Mouse (Mus musculus) embryo, embryonic 11 days (tissue): ENCODE data around the gene Wap.
A peak's percentile ranks its signal among the peaks of the same experiment; 100 is the strongest.
"Not testable (repeated sequence)": the region's sequence is repeated elsewhere in the genome, so short reads cannot be mapped to it uniquely, and the experiment has no call there.

Experiments used
- DNase-seq: peaks from one replicate; pipeline ENCODE4 v3.0.0-alpha.2; 2015

Gene Wap

DNA sequence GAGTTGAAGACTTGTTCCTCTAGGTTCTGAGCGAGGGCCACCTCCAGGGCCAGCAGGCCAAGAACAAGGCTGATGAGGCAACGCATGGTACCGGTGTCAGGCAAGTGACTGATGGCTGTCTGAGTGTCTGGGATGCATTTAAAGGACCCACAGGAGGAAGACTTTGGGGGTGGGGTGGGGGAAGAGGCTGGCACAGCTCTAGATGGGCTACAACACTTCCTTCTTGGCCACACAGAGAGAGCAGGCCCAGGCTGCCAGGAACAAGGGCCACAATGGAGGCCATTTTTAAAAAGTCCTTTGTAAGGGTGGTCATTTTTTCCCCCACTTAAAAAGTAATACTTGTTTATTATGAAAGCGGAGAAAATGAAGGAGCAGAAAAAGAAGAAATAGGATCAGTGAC is at the start of gene Wap:
Wap (minus strand) TSS at position 101 of the 400 bp plus-strand sequence.
- DNase-seq: no peak

DNA sequence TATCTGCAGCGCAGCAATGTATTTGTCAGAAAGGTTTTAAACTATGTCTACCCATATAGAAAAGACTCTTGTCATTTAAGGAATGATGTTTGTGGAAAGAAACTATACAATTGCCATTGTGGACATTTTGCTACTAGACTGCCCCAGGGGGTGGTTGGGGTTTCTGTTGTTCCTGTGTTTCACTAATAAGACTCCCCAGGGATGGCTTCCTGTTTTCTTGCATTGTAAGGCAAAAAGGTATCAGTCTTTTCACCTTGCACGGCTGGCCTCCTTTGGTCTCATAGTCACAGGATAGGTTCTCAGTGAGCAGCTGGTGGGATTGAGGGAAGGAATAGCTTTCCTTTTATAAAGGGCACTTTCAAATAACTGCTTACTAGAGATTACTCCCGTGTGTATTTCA is 46.3 kb upstream of the Wap start:
- no peak for DNase-seq

DNA sequence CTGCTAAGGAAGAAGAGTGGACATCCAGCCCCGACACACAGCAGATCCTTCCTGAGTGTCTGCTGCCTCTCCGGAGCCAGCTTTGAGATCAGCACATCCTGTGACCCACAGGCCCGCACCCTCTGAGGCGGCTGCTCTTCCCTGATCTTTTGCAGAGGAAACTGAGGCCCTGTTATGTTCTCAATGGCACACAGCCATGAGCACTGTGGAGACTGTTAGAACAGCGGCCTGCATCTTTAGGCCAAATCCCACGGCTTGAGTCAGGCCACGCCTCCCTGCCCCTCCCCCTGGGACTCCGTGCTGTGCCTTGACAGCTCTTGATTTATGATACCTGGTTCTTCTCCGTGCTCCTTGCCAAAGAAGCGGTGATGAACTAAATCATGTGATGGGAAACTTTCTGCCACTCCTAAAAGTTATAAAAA is 42.0 kb upstream of the Wap start:
- DNase-seq: peak; percentile 87

DNA sequence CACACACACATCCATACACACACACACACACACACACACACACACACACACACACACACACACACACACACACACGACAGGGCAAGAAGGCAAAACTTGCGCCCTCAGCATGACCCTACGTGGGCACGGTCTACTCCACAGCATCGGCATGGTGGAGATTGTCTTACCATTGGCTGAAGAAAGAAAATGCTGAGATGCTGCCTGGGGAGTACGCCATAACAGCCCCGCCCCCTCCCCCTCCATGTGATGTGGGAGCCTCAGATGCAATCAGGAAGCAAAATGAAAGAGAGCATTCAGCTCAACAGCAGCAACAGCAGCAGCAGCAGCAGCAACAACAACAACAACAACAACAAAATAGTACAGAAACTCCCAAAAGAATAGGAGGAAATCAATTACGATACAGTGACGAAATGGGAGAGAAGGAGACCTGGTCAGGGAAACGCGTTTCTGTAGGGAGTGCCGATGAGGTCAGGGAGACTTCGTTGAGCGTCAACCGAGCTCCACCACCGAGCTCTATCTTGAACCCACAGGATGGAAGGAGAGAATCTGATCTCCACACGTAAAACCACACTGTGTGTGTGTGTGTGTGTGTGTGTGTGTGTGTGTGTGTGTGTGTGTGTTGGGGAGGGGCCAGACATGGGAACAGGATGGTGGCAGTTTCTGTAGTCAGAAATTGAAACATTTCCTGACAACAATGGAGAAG is 41.4 kb upstream of the Wap start:
- peak; percentile 24 for DNase-seq

DNA sequence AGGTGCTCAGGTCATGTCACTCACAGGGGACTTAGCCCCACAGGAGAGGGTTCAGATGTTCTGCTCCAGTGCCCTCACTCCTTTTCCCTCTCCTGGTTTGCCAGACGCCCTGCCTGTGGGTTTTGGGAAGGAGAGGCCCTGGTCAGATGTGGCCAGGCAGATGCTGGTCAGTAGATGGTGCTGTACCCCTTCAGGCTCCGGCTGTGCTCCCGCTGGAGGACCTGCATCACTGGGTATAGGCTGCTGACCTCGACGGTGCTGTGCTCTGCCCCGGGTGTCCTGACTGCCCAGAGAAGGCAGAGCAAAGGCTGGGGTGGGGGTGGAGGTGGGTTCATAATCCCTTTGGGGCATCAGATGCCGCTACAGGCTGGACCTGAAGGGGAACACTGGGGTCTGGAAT is 39.1 kb upstream of the Wap start:
- DNase-seq: peak; percentile 56

DNA sequence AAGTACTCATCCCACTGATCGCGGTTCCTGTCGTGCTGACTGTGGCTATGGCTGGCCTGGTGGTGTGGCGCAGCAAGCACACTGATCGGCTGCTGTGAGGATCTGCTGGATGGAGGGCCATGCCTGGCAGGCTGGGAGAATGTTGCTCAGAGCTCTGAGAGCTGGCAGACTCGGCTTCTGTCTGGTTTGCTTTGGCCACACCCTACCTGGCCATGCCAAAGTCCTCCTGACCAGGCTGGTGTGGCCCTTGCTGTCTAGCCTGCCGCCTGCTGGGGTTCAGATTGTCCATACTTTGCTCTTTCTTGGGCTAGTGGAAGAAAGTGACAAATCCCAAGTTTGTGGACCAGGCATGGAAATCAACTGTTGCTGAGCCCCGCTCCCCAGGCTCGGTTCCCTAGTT is 38.2 kb upstream of the Wap start:
- DNase-seq: no peak

DNA sequence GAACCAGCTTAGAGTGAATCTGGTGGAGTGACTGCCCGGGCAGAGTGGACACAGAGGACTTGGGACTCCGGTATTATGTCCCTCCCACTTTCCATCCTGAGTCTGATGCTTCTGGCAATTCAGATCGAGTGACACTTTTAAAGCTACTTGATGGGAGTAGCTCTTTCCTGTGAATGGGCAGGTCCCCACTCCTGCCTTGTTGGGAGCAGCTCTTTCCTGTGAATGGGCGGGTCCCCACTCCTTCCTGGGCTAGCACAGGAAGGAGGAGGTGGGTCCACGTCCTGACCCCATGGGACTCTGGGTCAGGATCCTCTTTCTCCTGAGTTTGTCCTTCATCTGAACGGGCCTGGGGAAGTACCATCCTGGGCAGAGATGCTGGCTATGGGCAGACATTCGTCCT is 37.0 kb upstream of the Wap start:
- DNase-seq: no peak

DNA sequence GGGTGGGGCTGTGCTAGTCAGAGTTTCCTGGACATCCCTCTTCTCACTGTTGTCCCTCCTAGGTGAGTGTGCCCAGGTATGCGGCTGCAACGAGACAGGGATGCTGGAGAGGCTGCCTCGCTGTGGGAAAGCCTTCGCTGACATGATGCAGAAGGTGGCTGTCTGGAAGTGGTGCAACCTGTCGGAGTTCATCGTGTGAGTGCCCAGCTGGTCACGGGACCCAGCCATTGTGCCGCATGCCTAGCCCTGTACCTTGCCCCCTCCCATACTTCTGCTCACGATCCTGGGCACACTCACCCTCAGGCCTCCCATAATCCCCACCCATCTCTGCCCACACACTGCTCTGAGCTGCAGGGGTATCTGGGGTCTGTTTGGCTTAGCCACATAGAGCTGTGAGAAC is 36.3 kb upstream of the Wap start:
- DNase-seq: no peak

DNA sequence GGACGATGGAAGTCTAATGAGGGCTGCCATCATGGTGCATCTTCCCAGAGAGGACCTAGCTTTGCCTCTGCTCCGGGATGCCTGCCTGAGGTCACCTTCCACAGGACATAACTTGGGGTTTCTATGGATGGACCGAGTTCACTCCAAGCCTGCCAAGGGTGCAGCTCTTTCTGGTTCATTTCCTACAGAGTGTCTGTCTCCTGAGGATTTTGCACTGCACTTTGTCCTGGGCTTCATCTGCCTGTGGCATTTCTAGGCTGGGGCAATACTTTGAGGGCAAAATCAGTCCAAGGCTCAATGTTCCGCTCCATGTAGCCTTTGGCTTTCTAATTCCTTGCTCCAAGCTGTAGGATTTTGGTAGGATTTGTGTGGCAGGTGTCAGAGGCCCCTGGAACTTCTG is 32.4 kb upstream of the Wap start:
- no peak for DNase-seq

DNA sequence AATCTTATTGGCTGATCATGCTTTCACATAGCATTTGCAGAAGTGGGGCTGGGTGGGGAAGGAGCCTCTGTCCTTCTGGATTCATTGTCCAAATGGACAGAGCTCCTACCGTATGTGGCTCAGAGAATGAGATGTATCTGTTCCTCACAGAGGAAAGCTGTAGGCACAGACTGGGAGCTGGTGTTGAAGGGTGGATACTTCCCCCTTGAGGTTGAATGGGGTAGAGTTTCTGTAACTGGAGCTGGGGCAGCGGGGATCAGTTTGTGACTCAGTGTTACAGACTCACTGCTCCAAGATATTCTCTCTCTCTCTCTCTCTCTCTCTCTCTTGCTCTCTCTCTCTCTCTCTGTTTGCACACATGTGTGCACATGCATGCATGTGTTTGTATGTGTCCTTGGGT is 31.6 kb upstream of the Wap start:
- no peak for DNase-seq

DNA sequence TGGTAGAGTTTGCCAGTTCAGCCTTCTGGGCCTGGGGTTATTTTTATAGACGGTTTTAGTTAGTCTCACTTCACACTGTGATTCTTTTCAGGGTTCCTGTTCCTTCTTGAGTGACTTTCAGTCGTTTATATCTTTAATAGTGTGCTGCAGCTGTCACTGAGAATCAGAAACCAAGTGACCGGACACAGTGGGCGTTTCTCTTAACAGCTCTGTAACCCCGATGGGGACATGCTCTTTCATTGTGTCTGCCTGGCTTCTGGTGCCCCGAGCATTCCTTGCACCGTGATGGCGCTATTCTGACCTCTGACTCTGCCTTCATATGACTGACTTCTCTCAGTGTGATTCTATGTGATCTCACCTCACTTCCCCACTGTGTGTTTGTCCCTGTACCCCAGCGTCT is 30.6 kb upstream of the Wap start:
- DNase-seq: peak; percentile 28

DNA sequence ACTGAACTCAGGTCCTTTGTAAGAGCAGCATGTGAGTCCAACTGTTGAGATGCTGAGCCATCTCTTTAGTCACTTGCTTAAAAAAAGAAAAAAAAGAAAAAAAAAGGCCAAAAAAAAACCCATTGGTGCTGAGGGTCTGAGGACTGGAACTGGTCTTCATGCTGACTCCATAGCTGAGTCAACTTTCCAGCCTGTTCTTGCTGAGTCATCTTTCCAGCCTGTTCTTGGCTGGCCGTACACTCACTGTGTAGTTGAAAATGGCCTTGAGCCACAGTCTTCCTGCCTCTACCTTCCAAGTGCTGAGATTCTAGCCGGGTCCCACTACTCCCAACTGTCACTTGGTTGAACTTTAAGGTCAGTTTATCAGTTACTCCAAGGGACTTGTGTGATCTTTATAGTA is 28.2 kb upstream of the Wap start:
- DNase-seq: no peak

DNA sequence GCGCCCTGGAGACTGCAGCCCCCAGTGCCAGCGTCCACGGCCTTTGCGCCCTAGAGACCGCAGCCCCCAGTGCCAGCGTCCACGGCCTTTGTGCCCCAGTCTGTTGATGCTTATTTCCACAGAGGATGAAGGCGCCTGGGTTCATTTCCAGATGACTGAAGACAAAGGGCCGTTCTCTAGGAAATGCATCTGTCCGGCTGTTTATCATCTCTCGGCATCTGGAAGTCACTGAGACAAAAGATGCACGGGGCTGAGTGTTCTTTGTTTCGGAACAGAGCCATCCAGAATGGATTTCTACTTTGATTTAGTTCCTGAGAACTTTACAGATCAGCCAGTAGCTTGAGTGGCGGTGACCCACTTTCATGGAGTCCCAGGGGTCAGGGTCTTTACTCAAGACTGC is 22.8 kb upstream of the Wap start:
- no peak for DNase-seq

DNA sequence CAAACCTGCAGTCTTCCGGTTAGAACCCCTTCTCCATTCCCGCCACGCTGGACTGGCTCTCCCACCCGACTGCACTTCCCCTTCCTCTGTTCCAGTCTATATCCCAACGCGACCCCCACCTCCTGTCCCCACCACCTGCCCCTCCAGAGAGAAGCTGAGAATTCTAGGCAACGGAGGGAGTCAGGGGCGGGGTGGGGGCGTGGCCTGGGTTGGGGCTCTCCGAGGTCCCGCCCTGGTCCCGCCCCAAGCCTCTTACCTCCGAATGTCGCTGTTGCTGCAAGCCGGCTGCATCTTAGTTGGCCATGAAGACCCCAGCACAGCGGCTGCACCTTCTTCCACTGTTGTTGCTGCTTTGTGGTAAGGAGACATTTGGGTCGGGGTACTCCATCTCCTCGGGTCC is 19.8 kb upstream of the Wap start, which contains the start of gene Ramp3:
Ramp3 (plus strand) TSS at position 251 of the 400 bp plus-strand sequence.
- DNase-seq: peak; percentile 88

DNA sequence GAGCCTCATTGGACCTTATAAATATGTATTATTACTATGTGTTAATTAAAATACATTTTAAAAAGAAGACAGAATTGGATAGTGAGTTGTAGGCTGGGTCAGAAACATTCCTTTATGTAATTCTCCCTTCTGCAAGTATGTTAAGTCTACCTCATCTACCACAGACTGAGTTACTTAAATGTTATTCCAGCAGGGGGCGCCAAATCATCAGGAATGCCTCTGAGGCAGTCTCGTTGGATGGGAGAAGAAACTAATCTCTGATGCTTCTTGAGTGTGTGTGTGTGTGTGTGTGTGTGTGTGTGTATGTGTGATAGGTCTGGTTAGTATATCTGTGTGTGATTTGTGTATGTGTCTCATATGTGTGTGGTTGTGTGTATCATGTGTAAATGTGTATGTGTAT is 16.5 kb upstream of the Wap start:
- DNase-seq: peak; percentile 93

DNA sequence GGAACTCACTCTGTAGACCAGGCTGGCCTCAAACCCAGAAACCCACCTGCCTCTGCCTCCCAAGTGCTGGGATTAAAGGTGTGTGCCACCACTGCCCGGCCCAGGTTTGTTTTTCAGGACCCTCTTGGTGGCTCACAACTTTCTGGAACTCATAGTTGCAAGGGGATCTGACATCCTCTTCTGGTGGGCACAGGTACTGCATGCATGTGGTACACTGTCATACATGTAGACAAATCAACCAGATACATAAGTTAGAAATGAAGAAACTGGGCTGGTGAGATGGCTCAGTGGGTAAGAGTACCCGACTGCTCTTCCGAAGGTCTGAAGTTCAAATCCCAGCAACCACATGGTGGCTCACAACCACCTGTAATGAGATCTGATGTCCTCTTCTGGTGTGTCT is 14.5 kb upstream of the Wap start:
- DNase-seq: not testable (repeated sequence)

DNA sequence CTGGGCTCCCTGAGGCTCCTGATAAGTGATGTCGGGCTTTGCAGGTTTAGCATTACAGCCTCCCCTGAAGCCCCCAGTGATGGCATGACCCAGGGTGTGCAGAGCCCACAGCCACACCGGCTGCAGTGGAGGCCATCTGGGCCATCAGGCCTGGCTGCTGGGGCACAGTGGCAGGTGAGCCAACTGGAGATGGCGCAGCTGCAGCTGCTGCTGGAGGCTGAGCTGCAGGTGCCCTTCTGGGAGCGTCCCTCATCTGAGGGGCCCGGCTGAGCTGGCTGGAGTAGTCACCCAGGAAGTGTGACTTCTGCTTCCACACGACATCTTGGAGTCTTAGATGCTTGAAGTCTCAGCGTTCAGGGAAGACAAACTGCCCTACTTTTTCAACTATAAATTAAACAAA is 12.1 kb upstream of the Wap start:
- DNase-seq: no peak

DNA sequence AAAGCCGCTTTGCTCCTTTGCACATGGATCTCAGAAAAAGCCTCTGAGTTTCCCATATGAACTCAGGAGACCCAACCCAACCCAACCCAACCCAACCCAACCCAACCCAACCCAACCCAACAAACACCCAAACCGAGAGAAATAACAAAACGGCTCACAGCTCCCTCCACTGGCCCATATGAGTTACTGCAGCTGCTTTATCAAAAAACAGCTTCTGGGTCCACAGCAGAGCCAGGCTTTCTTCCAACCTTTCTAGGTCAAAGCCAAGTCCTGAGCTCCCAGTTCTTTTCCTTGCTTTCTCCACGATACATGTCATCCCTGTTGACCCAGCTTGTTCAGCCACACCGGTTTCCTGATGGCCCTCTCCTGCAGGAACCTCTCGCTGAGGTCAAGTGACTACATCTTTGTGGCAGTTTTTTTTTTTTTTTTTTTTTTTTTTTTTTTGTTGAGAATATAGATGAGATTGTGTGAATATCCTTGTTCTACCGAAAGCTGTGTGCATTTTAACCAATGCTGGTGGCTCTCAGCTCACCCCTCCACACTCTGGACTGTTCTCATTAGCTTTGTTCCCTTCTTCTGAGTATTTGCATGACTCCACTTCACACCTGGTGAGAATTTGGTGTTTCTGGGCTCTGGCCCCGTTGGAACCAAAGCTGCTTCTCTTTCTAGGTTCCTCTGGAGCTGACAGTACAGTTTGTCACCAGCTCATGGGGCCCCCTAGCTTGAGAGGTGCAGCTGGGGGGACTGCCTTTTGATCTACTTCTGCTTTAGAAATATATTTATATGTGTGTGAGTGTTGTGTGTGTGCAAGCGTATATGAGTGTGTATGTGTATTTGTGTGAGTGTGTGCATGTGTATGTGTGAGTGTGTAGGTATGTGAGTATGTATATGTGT is 9.6 kb upstream of the Wap start:
- no peak for DNase-seq

DNA sequence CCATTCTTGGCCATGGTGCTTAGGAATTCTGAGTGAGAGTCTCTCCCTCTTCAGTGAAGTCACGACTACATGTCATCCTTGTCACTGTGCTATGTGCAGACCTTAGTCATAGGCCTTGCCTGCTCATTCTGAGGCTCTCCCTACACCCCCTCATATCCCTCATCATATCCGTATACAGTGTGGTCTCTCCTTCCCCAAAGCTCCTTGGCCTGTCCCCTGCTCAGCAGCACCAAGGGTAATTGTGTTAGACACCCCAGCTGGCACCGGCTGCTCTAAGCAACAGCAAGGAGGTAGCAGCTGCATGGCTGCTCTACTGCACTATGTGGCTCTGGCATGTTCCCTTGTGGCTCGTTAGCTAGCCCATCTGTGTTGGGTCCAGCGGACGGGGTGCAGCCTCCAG is 6.1 kb upstream of the Wap start:
- DNase-seq: no peak

DNA sequence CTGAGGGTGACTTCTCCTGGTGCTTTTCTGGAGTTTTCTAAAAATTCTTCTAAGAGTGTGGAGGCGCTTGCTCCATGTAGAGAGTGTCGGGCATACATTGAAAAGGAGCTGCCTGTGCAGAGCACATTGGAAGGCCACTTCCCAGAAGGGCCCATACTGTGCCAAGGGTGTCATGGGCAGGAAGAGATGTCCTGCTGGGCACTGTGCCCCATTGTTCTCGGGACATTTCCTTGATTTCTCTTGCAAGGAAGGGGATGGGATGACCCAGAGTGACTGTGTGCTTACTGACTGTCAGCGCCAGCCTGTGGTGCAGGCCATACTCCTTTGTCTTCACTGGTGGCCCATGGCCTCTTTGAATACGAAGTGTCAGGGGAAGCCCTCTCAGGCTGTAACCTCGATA is 635 bp upstream of the Wap start:
- DNase-seq: no peak

DNA sequence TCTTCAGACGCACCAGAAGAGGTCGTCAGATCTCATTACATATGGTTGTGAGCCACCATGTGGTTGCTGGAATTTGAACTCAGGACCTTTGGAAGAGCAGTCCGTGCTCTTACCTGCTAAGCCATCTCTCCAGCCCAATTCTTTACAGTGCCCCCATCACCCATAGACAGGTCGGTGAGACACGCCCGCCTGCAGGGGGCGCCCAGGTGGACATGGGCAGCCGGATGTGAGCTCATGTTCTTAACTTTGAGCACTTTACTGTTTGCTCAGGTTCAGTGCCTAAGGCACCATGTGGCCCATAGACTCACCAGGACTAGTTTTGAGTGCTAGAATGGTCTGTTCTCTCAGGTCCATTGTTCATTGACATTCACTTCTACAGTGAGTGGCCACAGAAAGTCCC is 2.3 kb downstream of the Wap start:
- no peak for DNase-seq

DNA sequence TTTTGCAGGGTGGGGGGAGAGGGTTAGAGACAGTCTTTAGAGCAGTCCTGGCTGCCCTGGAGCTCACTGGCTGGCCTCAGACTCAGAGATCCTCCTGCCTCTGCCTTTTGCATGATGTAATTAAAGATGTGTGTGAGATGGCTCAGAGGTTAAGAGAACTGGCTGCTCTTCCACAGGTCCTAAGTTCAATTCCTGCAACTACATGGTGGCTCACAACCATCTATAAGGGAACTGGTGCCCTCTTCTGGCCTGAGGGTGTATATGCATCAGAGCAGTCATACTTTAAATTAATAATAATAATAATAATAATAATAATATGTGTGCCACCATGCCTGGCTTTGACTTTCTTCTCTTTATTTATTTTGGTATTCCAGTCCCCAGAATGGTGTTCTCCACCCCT is 8.8 kb downstream of the Wap start:
- DNase-seq: peak; percentile 26

DNA sequence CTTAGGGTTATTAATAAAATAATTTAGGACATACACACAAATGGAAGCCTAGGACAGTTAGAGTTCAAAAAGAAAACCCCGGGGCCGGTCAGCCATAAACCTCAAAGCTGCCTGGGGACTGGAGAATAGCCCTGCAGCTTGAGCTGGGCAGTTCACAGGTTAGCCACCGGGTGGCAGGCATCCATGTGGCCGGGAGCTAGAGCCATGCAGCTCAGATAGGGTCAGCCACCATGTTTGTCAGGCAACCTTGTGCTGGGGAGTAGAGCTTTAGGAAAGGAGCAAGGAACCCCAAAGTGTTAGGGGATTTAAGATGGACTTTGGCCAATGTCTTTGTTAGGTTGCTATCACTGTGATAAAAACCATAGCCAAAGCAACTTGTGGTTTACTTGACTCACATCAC is 9.9 kb downstream of the Wap start:
- peak; percentile 74 for DNase-seq

DNA sequence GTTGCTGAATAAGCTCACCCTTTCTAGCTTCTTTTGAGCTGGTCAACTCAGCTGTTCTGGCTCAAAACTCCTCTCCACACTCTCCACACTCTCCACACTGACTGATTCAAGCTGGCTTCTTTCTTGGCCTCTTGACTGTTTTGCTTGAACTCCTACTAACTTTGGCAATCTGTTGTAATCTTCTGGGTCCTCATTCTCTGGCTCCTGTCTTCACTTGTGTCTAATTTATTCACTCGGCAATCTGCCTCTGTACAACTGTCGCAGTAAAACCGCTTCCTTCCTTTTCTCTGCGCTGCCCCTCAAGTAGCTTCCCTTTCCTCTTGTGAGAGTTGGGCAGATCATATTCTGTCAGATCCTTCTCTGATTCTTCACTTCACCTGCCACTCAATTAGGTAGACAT is 10.7 kb downstream of the Wap start:
- DNase-seq: no peak

DNA sequence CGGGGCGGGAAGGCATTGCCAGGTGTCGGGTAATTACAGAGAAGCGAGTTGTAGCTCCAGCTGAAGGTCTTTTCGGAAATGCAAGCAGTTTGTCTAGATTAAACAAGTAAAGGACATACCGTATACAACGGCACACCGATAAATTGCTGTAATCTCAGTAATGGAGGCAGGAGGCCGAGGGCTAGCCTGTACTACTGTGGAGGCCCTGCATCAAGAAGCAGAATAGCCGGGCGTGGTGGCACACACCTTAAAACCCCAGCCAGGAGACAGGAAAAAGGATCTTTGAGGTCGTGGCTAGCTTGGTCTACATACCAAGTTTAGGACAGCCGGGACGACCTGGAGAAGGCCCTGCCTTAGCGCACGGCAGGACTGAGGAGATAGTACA is 12.1 kb downstream of the Wap start:
- no peak for DNase-seq
